In the genomic region with DNA sequence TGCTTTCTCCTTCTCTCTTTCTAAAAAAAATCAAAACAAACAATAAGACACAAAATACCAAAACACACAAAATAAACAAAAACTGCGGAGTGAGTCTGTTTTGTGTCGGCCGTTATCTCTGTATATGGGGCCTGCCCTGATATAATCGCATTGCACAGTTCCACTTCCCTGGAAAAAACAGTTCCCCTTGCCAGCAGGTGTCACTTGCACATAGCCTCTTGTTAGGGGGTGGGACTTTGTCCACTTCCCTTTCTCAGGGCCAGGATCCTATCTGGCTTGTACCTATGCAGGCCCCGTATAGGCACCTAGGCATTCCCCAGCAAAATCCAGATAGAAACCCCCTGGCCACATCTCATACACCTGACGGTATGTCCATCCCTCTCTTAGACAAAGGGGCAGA, we compare ENCODE assay signal across 17 mouse cellular contexts.
"Had no signal": no experiment of that assay in that cellular context is flagged by ENCODE, and none has a peak within 500 bp of the region (broad histone marks: within the 10 kb centered on the region; RNA-seq: fewer than 3 reads in every experiment).

No protein-coding gene starts in this region.

- H3K27ac ChIP-seq: left cerebral cortex, adult 2 months; limb, embryonic 10.5 days; limb, embryonic 13.5 days; liver, embryonic 13.5 days; macrophage; midbrain, embryonic 12.5 days had no signal

- ATAC-seq: intestine, embryonic 16.5 days; lung, postnatal 0 days; midbrain, embryonic 16.5 days had no signal

- H3K4me3 ChIP-seq: left cerebral cortex, adult 2 months; limb, embryonic 10.5 days; limb, embryonic 13.5 days; liver, embryonic 13.5 days; midbrain, embryonic 12.5 days had no signal

- H3K27me3 ChIP-seq: limb, embryonic 13.5 days; liver, embryonic 13.5 days; midbrain, embryonic 12.5 days had no signal

- H3K9ac ChIP-seq: limb, embryonic 13.5 days; liver, embryonic 13.5 days; lung, embryonic 14.5 days; midbrain, embryonic 12.5 days had no signal

- H3K36me3 ChIP-seq: limb, embryonic 10.5 days; limb, embryonic 13.5 days; liver, embryonic 13.5 days; midbrain, embryonic 12.5 days had no signal

- H3K4me1 ChIP-seq: limb, embryonic 10.5 days; limb, embryonic 13.5 days; liver, embryonic 13.5 days; midbrain, embryonic 12.5 days had no signal

- DNase-seq: kidney, adult 2 months; kidney, postnatal 10 days; kidney, postnatal 36 days; layer of hippocampus, postnatal 36 days; liver, embryonic 13.5 days; lung, embryonic 14.5 days; thymus, adult 2 months; thymus, postnatal 14 days; thymus, postnatal 4 days had no signal

- H3K9me3 ChIP-seq: limb, embryonic 10.5 days; limb, embryonic 13.5 days; liver, embryonic 13.5 days; midbrain, embryonic 12.5 days had no signal

- H3K4me2 ChIP-seq: limb, embryonic 13.5 days; liver, embryonic 13.5 days; lung, embryonic 14.5 days; midbrain, embryonic 12.5 days had no signal
